ENCODE assay signal across 20 mouse cellular contexts in genomic region chr17:68450921-68451320, GRCm38 (mm10).
"Had no signal": no experiment of that assay in that cellular context is flagged by ENCODE, and none has a peak within 500 bp of the region (broad histone marks: within the 10 kb centered on the region; RNA-seq: fewer than 3 reads in every experiment).

No protein-coding gene starts in this region.

- H3K36me3 ChIP-seq: lung, embryonic 15.5 days; midbrain, embryonic 10.5 days; midbrain, embryonic 12.5 days; neural tube, embryonic 13.5 days; neural tube, embryonic 15.5 days had no signal

- ATAC-seq: lung, postnatal 0 days; midbrain, embryonic 16.5 days had no signal

- H3K27me3 ChIP-seq: lung, embryonic 15.5 days; midbrain, embryonic 12.5 days; neural tube, embryonic 13.5 days; neural tube, embryonic 15.5 days had no signal

- H3K9ac ChIP-seq: liver, embryonic 14.5 days; lung, embryonic 15.5 days; midbrain, embryonic 12.5 days; neural tube, embryonic 13.5 days; neural tube, embryonic 15.5 days had no signal

- H3K4me2 ChIP-seq: lung, embryonic 15.5 days; midbrain, embryonic 12.5 days; neural tube, embryonic 13.5 days; neural tube, embryonic 15.5 days had no signal

- H3K4me1 ChIP-seq: midbrain, embryonic 10.5 days; midbrain, embryonic 12.5 days; neural tube, embryonic 13.5 days; neural tube, embryonic 15.5 days had no signal

- H3K4me3 ChIP-seq: lung, embryonic 15.5 days; midbrain, embryonic 10.5 days; midbrain, embryonic 12.5 days; myocyte; neural tube, embryonic 13.5 days; neural tube, embryonic 15.5 days had no signal

- H3K27ac ChIP-seq: liver, embryonic 14.5 days; lung, embryonic 15.5 days; midbrain, embryonic 10.5 days; midbrain, embryonic 12.5 days; neural tube, embryonic 13.5 days; neural tube, embryonic 15.5 days had no signal

- H3K9me3 ChIP-seq: lung, embryonic 15.5 days; midbrain, embryonic 10.5 days; midbrain, embryonic 12.5 days; neural tube, embryonic 13.5 days; neural tube, embryonic 15.5 days had no signal

- DNase-seq: lung, adult 18-20 months; lung, postnatal 14 days; lung, postnatal 4 days; midbrain, embryonic 14.5 days; right cerebral cortex, adult 18-20 months; right cerebral cortex, postnatal 25 days; right cerebral cortex, postnatal 4 days; spleen, adult 18-20 months; thymus, adult 18-20 months; thymus, postnatal 14 days; thymus, postnatal 36 days had no signal
